Mouse (Mus musculus): Measurements from ENCODE around the gene Mien1.

- no peak for TF ChIP-seq CTCF (IDR thresholded peaks at IDR 0.05; ENCODE audit: extremely low read depth, insufficient read depth, low read length)
- no peak for TF ChIP-seq POLR2A (IDR thresholded peaks at IDR 0.05; ENCODE audit: extremely low read depth, insufficient read depth, low read length)
These were observed 48.6 kb downstream of the Mien1 start for GRCm38 (mm10) chr11:98390141-98390540.
